Mouse (Mus musculus): Measurements from ENCODE around the gene Capzb. TPM values are rescaled to one million over a fixed set of nuclear protein-coding genes. Genes with fewer than 3 reads are reported as not detected.

Gene Capzb
- polyA plus RNA-seq, 1 experiment: 218 TPM

DNA sequence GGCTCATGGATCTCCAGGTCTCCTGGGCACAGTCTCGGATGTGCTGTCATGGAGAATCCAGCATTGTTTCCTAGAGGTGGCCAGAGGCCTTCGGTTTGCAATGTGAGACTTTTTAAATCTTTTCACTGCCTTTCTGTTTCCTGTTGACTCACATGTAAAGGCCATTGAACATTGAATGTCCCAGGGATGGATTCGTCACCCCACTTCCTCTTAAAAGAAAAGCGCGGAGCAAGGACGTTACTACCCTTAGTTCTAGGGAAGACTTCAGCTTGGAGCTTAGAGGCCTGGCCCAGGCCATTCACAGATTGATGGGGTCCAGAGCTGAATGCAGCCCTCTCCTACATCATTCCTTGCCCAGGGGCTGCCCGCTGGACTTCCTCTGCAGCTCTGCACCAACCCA lies 35.2 kb downstream of the Capzb start:
- peaks cover 36% of the 10 kb centered on the region for H3K4me1 ChIP-seq (ENCODE audit: control insufficient read depth, insufficient read depth, low read length)
- H3K27ac ChIP-seq (ENCODE audit: insufficient read depth, low read depth, low read length): no peak overlapping the region
- 80% methylated on average over 7 of the region's 7 CpGs for WGBS
- TF ChIP-seq POLR2A (IDR thresholded peaks at IDR 0.05; ENCODE audit: insufficient read depth, low read depth, low read length) (no peak), CTCF (IDR thresholded peaks at IDR 0.05; ENCODE audit: insufficient read depth, low read depth, low read length) (no peak)
- no peak overlapping the region for H3K4me3 ChIP-seq (ENCODE audit: insufficient read depth, low read depth, low read length)

DNA sequence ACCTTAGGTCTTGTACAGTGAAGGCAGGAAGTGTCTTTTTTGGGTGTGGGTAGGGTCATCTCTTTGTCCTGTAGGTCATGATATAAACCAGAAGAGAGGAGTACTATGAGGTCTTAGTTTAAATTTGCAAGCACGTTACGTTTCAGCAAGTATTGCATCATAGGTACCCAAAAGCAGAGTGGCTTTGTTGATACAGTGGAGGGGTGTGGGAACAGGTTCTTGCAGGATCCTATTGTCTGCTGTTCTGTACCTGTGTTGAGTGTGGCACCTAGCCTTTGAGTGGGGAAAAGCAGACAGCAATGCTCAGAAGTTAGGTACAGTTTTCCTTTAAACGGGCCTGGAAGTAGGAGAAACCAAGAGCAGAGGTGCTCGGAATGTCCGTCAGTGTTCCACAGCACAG lies 36.6 kb downstream of the Capzb start:
- peaks cover 40% of the 10 kb centered on the region for H3K4me1 ChIP-seq (ENCODE audit: control insufficient read depth, insufficient read depth, low read length)
- TF ChIP-seq POLR2A (IDR thresholded peaks at IDR 0.05; ENCODE audit: insufficient read depth, low read depth, low read length) (no peak), CTCF (IDR thresholded peaks at IDR 0.05; ENCODE audit: insufficient read depth, low read depth, low read length) (no peak)
- WGBS: 87% methylated on average over 5 of the region's 5 CpGs
- H3K4me3 ChIP-seq (ENCODE audit: insufficient read depth, low read depth, low read length): no peak overlapping the region
- no peak overlapping the region for H3K27ac ChIP-seq (ENCODE audit: insufficient read depth, low read depth, low read length)

DNA sequence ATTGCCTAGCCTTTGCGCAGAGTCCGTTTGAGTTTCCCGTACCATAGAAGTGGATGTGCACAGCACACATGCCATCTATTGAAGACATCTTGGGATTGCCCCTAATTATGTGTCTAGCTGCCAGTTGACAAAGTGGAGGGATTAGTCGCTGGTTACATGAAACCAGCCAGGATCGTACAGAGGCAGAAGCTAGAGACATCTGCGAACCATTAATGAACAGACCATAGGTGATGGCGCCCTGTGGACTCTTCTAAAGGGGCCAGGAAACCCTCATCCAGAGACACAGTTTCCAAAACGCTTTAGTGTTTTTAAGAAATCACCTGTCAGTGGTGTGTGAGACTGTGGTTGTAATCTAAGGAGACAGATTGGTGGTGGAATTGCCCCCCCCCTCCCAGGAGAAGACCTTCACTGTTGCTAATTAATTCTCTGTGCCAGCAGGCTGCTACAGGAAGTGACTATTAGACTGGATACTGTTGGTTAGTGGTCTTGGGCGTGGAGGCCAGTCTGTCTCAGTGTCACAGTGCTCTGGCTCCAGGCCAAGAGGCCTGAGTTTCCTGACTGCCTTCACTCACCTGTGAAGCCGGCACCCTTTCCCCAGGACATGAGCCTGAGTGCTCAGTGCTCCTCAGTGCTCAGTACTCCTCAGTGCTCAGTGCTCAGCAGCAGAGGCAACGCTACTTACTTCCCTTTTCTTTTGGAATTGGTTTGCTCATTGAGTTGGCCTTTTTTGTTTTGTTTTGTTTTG lies 37.8 kb downstream of the Capzb start:
- Histone ChIP-seq H3K4me3 (ENCODE audit: insufficient read depth, low read depth, low read length) (no peak overlapping the region), H3K27ac (ENCODE audit: insufficient read depth, low read depth, low read length) (0 out of 2 replicates have a peak overlapping the region, but pooled peaks have one; percentile 41), H3K4me1 (ENCODE audit: control insufficient read depth, insufficient read depth, low read length) (peaks cover 37% of the 10 kb centered on the region)
- TF ChIP-seq POLR2A (IDR thresholded peaks at IDR 0.05; ENCODE audit: insufficient read depth, low read depth, low read length) (no peak), CTCF (IDR thresholded peaks at IDR 0.05; ENCODE audit: insufficient read depth, low read depth, low read length) (no peak)
- 73% methylated on average over 11 of the region's 11 CpGs for WGBS

DNA sequence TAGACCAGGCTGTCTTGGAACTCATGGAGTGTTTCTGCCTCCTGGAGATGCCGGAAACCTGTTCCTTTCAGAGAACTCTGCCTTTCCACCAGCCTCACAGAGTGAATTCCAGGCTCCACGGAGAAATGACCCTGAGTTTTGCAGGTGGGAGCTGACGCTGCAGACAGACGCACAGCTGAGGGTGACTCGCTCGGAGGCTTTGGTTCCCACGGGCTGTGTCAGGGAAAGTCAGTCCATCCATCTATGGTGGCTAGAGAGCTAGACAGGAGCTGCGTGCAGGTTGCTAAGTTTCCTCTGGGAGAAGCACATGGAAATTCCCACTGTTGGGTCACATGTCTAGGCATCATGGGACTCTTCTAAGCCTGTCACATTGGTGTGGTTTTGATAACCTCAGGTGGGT lies 38.5 kb downstream of the Capzb start:
- 0 out of 2 replicates have a peak overlapping the region, but pooled peaks have one; percentile 41 for H3K27ac ChIP-seq (ENCODE audit: insufficient read depth, low read depth, low read length)
- no peak overlapping the region for H3K4me3 ChIP-seq (ENCODE audit: insufficient read depth, low read depth, low read length)
- WGBS: 78% methylated on average over 8 of the region's 8 CpGs
- TF ChIP-seq CTCF (IDR thresholded peaks at IDR 0.05; ENCODE audit: insufficient read depth, low read depth, low read length) (no peak), POLR2A (IDR thresholded peaks at IDR 0.05; ENCODE audit: insufficient read depth, low read depth, low read length) (no peak)
- H3K4me1 ChIP-seq (ENCODE audit: control insufficient read depth, insufficient read depth, low read length): peaks cover 35% of the 10 kb centered on the region

DNA sequence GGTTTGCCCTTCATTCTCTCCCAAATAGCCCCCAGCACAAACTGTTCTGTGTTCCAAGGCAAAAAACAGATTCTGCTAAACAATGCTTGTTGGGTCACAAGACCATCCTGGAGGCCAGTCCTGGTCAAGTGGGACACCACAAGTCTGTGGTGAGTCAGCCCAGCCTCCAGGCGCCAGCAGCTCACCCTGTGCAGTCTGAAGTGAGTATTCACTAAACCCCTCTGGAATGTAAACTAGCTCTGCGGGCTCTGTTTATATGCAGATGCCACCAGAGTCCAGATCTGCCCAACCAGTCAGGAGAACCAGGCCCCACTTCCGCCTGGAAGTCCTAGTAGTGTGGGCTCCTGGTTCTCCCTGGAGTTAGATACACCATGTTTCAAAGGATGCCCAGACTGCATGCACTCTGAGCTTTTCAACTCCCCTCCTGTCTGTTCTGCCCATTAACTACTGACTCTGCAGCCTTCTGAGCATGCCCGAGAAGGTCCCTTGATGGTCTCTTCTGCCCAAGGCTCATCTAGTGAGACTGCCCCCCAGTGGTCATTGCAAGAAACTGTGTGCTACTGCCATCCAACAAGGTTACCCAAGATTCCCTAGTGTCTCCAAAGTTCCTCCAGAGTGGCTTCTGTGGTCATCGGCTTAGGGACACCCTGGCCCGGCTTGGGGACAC lies 39.9 kb downstream of the Capzb start:
- peaks cover 30% of the 10 kb centered on the region for H3K4me1 ChIP-seq (ENCODE audit: control insufficient read depth, insufficient read depth, low read length)
- TF ChIP-seq CTCF (IDR thresholded peaks at IDR 0.05; ENCODE audit: insufficient read depth, low read depth, low read length) (peak; percentile 35; the same call in 1 of the 2 replicates), POLR2A (IDR thresholded peaks at IDR 0.05; ENCODE audit: insufficient read depth, low read depth, low read length) (no peak)
- 71% methylated on average over 6 of the region's 6 CpGs for WGBS
- 0 out of 2 replicates have a peak overlapping the region, but pooled peaks have one; percentile 41 for H3K27ac ChIP-seq (ENCODE audit: insufficient read depth, low read depth, low read length)
- H3K4me3 ChIP-seq (ENCODE audit: insufficient read depth, low read depth, low read length): no peak overlapping the region

DNA sequence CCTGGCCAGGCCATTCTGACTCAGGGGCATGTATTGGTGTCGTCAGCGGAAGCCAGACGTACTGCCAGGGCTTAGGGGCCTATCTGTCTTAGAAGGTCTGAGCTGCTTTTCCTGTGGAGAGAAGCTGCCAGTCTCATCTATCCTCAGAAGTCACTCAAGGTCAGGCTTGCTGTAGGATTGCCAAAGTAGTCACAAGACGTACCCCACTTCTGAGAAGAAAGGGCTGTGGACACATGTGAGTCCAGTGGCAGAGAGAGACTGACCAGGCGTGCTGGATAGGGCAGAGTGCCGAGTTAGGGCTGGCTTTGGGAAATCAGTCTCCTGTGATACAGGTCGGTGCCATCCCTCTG lies 40.4 kb downstream of the Capzb start:
- 86% methylated on average over 7 of the region's 7 CpGs for WGBS
- no peak overlapping the region for H3K27ac ChIP-seq (ENCODE audit: insufficient read depth, low read depth, low read length)
- no peak overlapping the region for H3K4me3 ChIP-seq (ENCODE audit: insufficient read depth, low read depth, low read length)
- peaks cover 26% of the 10 kb centered on the region for H3K4me1 ChIP-seq (ENCODE audit: control insufficient read depth, insufficient read depth, low read length)
- TF ChIP-seq POLR2A (IDR thresholded peaks at IDR 0.05; ENCODE audit: insufficient read depth, low read depth, low read length) (no peak), CTCF (IDR thresholded peaks at IDR 0.05; ENCODE audit: insufficient read depth, low read depth, low read length) (no peak)

DNA sequence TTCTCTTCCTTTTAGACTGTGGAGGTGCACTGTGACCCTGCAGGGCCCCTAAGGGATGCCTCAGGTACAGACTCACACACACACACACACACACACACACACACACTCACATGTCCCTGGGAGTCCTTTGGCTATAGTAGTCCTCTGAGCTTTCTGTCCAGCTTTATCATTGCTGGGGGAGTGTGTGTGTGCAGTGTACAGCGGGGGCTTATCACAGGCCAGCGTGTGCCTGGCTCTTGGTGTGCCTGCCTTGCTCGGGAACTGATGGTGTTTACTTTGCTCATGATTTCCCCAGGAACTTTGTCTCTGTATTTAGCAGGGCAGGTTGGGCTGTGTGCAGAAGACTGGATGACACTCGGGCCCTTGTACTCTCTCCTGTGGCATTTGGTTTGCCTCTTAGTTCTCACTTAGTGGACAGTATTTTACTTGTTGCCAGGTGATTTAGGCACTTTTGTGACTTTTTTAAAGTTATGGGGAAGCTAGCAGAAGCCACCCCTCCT lies 41.1 kb downstream of the Capzb start:
- Histone ChIP-seq H3K27ac (ENCODE audit: insufficient read depth, low read depth, low read length) (no peak overlapping the region), H3K4me3 (ENCODE audit: insufficient read depth, low read depth, low read length) (no peak overlapping the region), H3K4me1 (ENCODE audit: control insufficient read depth, insufficient read depth, low read length) (peaks cover 25% of the 10 kb centered on the region)
- TF ChIP-seq POLR2A (IDR thresholded peaks at IDR 0.05; ENCODE audit: insufficient read depth, low read depth, low read length) (no peak), CTCF (IDR thresholded peaks at IDR 0.05; ENCODE audit: insufficient read depth, low read depth, low read length) (no peak)
- 78% methylated on average over 4 of the region's 4 CpGs for WGBS

DNA sequence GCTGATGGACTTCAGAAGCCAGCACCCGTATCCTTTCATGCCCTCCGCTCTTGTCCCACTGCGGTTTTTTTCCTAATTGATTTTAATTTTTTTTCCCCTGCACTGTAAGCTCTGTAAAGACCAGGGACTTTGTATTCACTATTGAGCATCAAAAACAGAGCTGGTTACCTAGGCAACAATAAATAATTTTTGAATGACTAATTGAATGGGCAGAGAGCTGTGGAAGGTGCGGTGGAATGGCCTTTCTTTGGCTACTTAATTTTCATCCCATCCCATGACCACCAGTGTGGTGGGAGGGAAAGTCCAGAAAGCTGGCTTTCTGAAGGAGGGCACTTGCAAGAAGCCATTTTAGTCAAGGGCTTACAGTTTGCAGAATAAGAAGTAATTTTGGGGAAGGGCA lies 41.6 kb downstream of the Capzb start:
- no peak for TF ChIP-seq CTCF (IDR thresholded peaks at IDR 0.05; ENCODE audit: insufficient read depth, low read depth, low read length)
- TF ChIP-seq POLR2A (IDR thresholded peaks at IDR 0.05; ENCODE audit: insufficient read depth, low read depth, low read length): no peak
- Histone ChIP-seq H3K4me1 (ENCODE audit: control insufficient read depth, insufficient read depth, low read length) (peaks cover 25% of the 10 kb centered on the region), H3K4me3 (ENCODE audit: insufficient read depth, low read depth, low read length) (no peak overlapping the region), H3K27ac (ENCODE audit: insufficient read depth, low read depth, low read length) (no peak overlapping the region)
- 75% methylated on average over 4 of the region's 4 CpGs for WGBS

DNA sequence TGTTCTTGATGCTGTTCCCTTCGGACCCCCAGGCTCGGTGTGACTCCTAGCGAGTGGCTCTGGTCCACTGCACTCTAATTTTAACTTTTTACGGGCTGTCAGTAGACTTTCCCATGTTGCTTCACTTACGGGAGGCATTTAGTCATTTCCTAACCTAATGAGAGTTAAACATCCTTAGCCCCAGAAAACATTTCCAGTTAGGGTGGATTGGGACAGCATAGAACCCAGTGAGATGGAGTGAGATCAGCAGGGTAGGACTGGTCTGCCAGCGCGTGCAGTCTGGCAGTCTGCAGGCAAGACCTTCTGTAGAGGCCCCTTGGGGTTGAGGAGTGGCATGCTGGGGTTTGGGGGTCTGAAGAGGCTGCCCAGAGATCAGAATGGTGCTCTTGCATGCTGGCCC lies 42.9 kb downstream of the Capzb start:
- Histone ChIP-seq H3K4me3 (ENCODE audit: insufficient read depth, low read depth, low read length) (no peak overlapping the region), H3K4me1 (ENCODE audit: control insufficient read depth, insufficient read depth, low read length) (peaks cover 22% of the 10 kb centered on the region), H3K27ac (ENCODE audit: insufficient read depth, low read depth, low read length) (no peak overlapping the region)
- 96% methylated on average over 7 of the region's 7 CpGs for WGBS
- TF ChIP-seq CTCF (IDR thresholded peaks at IDR 0.05; ENCODE audit: insufficient read depth, low read depth, low read length) (no peak), POLR2A (IDR thresholded peaks at IDR 0.05; ENCODE audit: insufficient read depth, low read depth, low read length) (no peak)

Measured in olfactory bulb, adult 2 months (tissue).